Mouse (Mus musculus) stomach, embryonic 14.5 days (tissue): ENCODE results near the gene Srgap3. TPM values are rescaled to one million over a fixed set of nuclear protein-coding genes. Genes with fewer than 3 reads are reported as not detected.

Experiments used
- ATAC-seq: fragments of 200-750 bp; cut with Nextera tagmentation; 2 replicates; pipeline ENCODE4 v1.8.0; 2017; ENCODE audit warnings: low read depth, moderate TSS enrichment; ENCODE audit not compliant: insufficient number of reproducible peaks, insufficient read depth, low FRiP score
- H3K27ac ChIP-seq: fragments of 300-500 bp; sonication (generic); 2 replicates; pipeline ENCODE4 v1.5.1; 2014; ENCODE audit warnings: mild to moderate bottlenecking, low read length, moderate library complexity, mixed read lengths
- H3K27me3 ChIP-seq: fragments of 300-500 bp; sonication (generic); 2 replicates; pipeline ENCODE4 v1.6.1; 2014; ENCODE audit warnings: low read length, control low read depth, mixed read lengths; ENCODE audit not compliant: control insufficient read depth, insufficient read depth
- H3K36me3 ChIP-seq: fragments of 300-500 bp; sonication (generic); 2 replicates; pipeline ENCODE4 v1.6.1; 2014; ENCODE audit warnings: mild to moderate bottlenecking, control low read depth, low read length, moderate library complexity, mixed read lengths; ENCODE audit not compliant: control insufficient read depth, insufficient read depth
- H3K4me1 ChIP-seq: fragments of 300-500 bp; sonication (generic); 2 replicates; pipeline ENCODE4 v1.6.1; 2014; ENCODE audit warnings: low read length, control low read depth, mixed read lengths; ENCODE audit not compliant: control insufficient read depth, insufficient read depth
- H3K4me2 ChIP-seq: fragments of 300-500 bp; sonication (generic); replicated peaks from 2 replicates; pipeline ENCODE4 v1.6.1; 2014; ENCODE audit warnings: low read depth, low read length, control low read depth
- H3K4me3 ChIP-seq: fragments of 300-500 bp; sonication (generic); 2 replicates; pipeline ENCODE4 v1.5.1; 2014; ENCODE audit warnings: low read depth, low read length, control low read depth
- H3K9ac ChIP-seq: fragments of 300-500 bp; sonication (generic); replicated peaks from 2 replicates; pipeline ENCODE4 v1.6.1; 2014; ENCODE audit warnings: low read depth, mild to moderate bottlenecking, control low read depth, low read length, moderate library complexity, mixed read lengths
- H3K9me3 ChIP-seq: fragments of 300-500 bp; sonication (generic); 2 replicates; pipeline ENCODE4 v1.6.1; 2016; ENCODE audit warnings: low read depth, low read length, control low read depth; ENCODE audit not compliant: control insufficient read depth
- WGBS: fragments of 180-500 bp; shearing (Covaris S2); extraction: QIAGEN DNeasy Blood & Tissue Kit; methylation state at CpG from one replicate; pipeline ENCODE4 v1.1.7; 2014; 5-methylcytosine and 5-hydroxymethylcytosine counted together
- polyA plus RNA-seq: library from polyadenylated mRNA; unstranded; fragments of >200 nt; fragmentation: Nextera tagmentation; extraction: Ambion mirVana; gene quantifications from 2 replicates; pipeline ENCODE4 v1.2.1, GENCODE M21; 2014

Gene Srgap3
- polyA plus RNA-seq, 1 experiment from 2014 or later: 15.3 TPM

DNA sequence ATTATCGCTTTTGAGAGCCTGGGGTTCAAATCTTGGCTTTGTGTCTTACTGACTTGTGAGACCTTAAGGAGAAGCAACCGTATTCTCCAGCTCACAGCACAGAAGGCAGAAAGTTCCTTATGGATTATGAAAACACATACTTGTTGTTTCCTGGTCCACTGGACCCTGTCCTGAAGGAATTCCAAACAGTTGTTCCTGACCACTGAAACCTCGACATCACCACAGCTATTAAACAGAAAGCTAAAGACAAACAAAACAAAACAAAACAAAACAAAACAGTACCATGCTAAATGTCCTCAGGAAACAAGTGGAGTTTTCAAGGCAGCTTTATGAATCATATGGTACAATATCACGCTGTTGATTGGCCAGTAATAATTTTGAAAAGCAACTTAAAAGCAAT lies 48.6 kb downstream of the Srgap3 start:
- ATAC-seq: no peak
- H3K4me1 ChIP-seq: 0 out of 2 replicates have a peak, but pooled peaks cover 9% of the 10 kb centered on the region
- 72% methylated on average over 4 of the region's 4 CpGs for WGBS
- no peak overlapping the region for H3K4me2 ChIP-seq
- no peak overlapping the region for H3K27ac ChIP-seq
- no peak overlapping the region for H3K4me3 ChIP-seq
- H3K9me3 ChIP-seq: no peaks in the 10 kb centered on the region
- no peaks in the 10 kb centered on the region for H3K36me3 ChIP-seq
- no peaks in the 10 kb centered on the region for H3K27me3 ChIP-seq
- H3K9ac ChIP-seq: no peak overlapping the region

DNA sequence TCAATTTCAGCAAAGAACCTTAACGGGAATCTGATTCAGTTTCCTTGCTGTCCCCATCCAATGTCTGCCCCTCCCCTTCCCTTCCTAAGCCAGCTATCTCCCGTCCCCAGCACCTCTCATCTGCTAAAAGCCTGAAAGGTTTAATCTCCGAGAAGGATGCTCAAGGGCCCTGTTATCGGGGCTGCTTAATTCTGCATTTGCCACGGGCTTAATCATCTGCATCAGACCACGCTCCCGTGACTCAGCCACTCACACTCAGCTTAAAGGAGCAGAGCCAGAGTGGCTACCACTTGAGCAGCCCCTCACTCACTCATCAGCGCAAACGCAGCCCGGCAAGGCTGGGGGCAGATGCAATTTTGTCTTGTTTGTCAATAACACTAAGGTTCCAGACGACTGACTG lies 50.7 kb downstream of the Srgap3 start:
- 0 out of 2 replicates have a peak, but pooled peaks cover 6% of the 10 kb centered on the region for H3K4me1 ChIP-seq
- H3K9me3 ChIP-seq: no peaks in the 10 kb centered on the region
- H3K27ac ChIP-seq: no peak overlapping the region
- H3K4me2 ChIP-seq: no peak overlapping the region
- no peak for ATAC-seq
- no peak overlapping the region for H3K9ac ChIP-seq
- H3K4me3 ChIP-seq: no peak overlapping the region
- no peaks in the 10 kb centered on the region for H3K36me3 ChIP-seq
- H3K27me3 ChIP-seq: no peaks in the 10 kb centered on the region
- 71% methylated on average over 11 of the region's 11 CpGs for WGBS

DNA sequence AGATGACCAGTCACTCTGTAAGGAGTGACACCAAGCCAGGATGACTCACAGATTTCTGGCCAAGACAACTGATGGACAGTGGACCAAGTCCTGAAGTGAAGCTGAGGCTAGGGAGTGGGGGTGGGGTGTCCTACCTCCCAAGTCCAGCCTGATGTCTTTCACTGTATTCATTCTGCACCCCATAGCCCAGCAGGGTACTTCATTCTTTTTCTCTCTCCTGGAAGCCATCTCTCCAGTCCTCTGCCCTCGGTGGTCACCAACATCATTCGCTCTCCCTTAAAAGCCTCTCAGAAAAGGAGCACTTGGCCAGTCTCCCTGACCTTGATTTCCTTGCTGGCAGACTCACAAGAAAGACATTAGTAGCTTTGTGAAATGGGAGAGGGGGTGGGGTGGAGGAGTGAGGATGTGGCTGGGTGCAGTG lies 56.7 kb downstream of the Srgap3 start:
- H3K36me3 ChIP-seq: no peaks in the 10 kb centered on the region
- H3K4me3 ChIP-seq: no peak overlapping the region
- no peak overlapping the region for H3K4me2 ChIP-seq
- H3K9me3 ChIP-seq: no peaks in the 10 kb centered on the region
- no peak overlapping the region for H3K27ac ChIP-seq
- no peaks in the 10 kb centered on the region for H3K27me3 ChIP-seq
- H3K4me1 ChIP-seq: no peaks in the 10 kb centered on the region
- 71% methylated on average over 2 of the region's 2 CpGs for WGBS
- H3K9ac ChIP-seq: no peak overlapping the region
- no peak for ATAC-seq

DNA sequence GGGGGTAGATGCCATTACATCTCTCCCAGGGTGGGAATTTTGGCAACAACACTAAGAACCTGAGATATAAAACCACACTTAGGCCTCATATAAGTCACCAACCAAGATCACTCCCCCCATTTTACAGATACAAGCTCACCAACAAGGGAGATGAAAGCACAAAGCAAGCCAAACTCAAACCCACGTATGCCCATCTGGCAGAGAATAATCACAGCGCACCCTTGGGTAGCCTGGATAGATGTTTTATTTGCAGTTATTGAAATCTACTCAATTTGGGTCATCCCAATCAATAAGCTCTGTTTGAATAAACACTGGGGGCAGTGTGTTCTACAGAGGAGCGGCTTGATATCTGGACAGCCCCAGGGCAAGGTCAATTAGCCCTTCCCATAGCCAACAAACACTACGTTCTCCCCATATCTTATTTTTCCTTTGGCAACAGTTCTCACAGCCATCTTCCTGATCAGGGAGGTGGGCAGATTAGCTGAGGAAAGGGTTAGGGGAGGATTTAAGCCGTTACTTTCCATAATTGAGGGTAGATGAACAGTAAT lies 63.4 kb downstream of the Srgap3 start:
- Histone ChIP-seq H3K9ac (no peak overlapping the region), H3K4me3 (no peak overlapping the region), H3K36me3 (no peaks in the 10 kb centered on the region), H3K27ac (no peak overlapping the region), H3K9me3 (no peaks in the 10 kb centered on the region), H3K4me1 (peaks cover 5% of the 10 kb centered on the region; the same call in 1 of the 2 replicates), H3K27me3 (no peaks in the 10 kb centered on the region), H3K4me2 (no peak overlapping the region)
- WGBS: 70% methylated on average over 5 of the region's 5 CpGs
- ATAC-seq: no peak

DNA sequence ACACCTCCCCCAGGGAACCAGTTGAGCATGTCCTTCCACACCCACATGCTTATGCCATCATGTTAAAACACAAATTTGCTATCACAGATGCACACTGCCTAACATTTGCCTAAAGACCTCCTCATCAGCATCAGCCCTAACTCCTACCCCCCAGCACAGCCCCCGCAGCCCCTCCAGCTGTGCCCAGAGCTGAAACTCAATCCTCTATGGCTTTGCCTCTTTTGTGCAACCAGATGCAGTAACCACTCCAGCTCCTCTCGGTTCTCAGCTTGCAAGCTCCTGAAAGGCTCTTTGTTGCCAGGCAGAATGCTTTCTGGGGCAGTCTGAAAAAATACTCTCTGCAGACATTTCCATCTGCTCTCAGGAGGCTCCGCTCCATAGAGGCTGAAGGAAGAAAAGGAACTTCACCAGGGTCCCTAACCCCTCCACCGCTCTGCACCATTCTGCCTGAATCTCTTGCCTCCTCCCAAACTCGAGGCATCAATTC lies 67.0 kb downstream of the Srgap3 start:
- 46% methylated on average over 5 of the region's 5 CpGs for WGBS
- ATAC-seq: peak; percentile 59; the same call in 1 of the 2 replicates
- Histone ChIP-seq H3K9me3 (no peaks in the 10 kb centered on the region), H3K4me1 (peaks cover 5% of the 10 kb centered on the region; the same call in 1 of the 2 replicates), H3K9ac (no peak overlapping the region), H3K36me3 (no peaks in the 10 kb centered on the region), H3K4me2 (no peak overlapping the region), H3K4me3 (no peak overlapping the region), H3K27ac (no peak overlapping the region), H3K27me3 (no peaks in the 10 kb centered on the region)

DNA sequence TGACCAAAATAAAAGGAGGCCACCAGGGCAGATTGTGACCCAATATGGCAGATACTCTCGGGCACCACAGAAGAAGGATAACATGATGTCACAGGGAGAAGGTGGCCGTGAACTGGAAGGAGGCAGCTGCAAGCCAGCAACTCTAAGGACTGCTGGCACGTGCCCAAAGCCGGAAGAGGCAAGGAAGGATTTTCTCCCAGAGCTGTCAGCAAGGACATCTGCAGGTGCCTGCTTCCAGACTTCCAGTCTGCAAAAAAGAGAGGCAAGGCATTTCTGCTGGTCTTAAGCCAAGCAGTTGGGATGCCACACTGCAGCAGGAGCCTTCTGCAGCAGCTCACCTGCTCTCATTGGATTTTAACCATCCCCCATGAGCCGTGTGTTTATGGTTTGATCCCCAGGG lies 67.9 kb downstream of the Srgap3 start:
- no peak for ATAC-seq
- H3K9me3 ChIP-seq: no peaks in the 10 kb centered on the region
- 74% methylated on average over 5 of the region's 5 CpGs for WGBS
- H3K9ac ChIP-seq: no peak overlapping the region
- H3K27me3 ChIP-seq: no peaks in the 10 kb centered on the region
- H3K4me1 ChIP-seq: peaks cover 5% of the 10 kb centered on the region; the same call in 1 of the 2 replicates
- no peak overlapping the region for H3K4me2 ChIP-seq
- H3K4me3 ChIP-seq: no peak overlapping the region
- no peaks in the 10 kb centered on the region for H3K36me3 ChIP-seq
- H3K27ac ChIP-seq: no peak overlapping the region

DNA sequence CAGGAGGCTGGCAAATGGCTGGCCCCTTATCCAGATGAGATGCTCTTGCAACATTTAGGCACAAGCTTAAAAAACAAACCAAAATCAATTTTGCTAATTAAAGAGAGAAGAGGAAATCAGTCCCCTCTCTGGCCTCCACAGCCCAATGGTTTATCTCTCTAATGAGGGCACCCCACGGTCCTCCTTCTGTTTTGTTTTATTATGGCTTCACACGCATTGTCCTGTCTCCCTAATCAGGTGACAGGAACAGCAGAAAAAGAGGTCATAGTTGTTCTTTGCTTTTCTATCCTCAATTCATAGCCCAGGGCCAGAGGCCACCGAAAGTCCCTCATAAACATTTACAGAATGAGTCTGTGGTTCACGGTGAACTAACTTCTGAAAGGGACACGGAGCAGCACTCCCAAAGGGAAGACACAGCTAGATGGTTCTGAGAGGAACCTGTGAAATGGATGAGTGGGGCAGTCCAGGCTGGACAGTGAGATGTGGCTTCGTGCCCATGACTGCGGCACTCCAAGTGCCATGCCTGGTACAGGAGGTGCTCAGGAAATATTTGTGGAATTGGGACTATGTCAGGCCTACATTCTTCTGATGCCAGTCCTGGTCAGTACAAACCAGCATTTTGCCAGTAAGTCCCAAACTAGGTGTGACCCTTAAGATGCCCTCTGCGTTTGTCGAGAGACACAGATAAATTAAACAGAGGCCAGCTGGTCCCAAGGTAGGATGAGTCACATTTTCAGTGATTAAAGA lies 73.8 kb downstream of the Srgap3 start:
- Histone ChIP-seq H3K27ac (no peak overlapping the region), H3K9me3 (no peaks in the 10 kb centered on the region), H3K4me2 (no peak overlapping the region), H3K36me3 (no peaks in the 10 kb centered on the region), H3K4me3 (no peak overlapping the region), H3K27me3 (no peaks in the 10 kb centered on the region), H3K4me1 (no peaks in the 10 kb centered on the region), H3K9ac (no peak overlapping the region)
- ATAC-seq: no peak
- WGBS: 76% methylated on average over 9 of the region's 9 CpGs

DNA sequence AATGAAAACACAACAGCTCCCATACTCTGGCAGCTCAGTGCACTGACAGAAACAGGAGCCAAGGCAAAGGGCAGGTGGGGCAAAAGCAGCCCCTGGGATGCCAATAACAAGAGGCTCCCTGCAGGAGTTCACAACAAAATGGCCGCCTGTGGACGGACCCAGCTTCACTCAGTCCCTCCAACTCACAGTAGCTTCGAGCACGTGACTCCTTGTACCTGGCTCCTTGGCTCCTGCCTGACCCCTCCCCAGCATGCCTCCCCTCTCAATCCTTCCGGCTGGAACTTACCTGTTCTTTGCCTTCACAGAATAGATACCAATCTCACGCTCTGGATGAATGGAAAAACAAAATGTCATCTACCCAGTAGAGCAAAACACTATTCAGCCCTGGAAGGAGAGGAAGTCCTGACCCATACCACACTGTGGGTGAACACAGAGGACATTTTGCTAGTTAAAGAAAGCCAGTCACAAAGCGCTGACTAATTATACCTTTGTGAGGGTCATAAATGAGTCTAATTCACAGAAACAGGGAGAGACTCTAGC lies 75.8 kb downstream of the Srgap3 start:
- WGBS: 90% methylated on average over 7 of the region's 7 CpGs
- no peak overlapping the region for H3K27ac ChIP-seq
- no peak for ATAC-seq

More for the DNA sequence above, 75.8 kb downstream of the Srgap3 start:
- H3K27me3 ChIP-seq: no peaks in the 10 kb centered on the region
- H3K9me3 ChIP-seq: no peaks in the 10 kb centered on the region
- H3K4me3 ChIP-seq: no peak overlapping the region
- H3K4me2 ChIP-seq: no peak overlapping the region
- no peaks in the 10 kb centered on the region for H3K36me3 ChIP-seq
- no peak overlapping the region for H3K9ac ChIP-seq
- H3K4me1 ChIP-seq: no peaks in the 10 kb centered on the region
